Mouse (Mus musculus) bone marrow, adult 2 months (tissue): Measurements from ENCODE around the gene Insl3. TPM values are rescaled to one million over a fixed set of nuclear protein-coding genes. Genes with fewer than 3 reads are reported as not detected.
"Not testable (repeated sequence)": the region's sequence is repeated elsewhere in the genome, so short reads cannot be mapped to it uniquely, and the experiment has no call there.

Experiments used
- H3K27ac ChIP-seq: fragments of 200-500 bp; 2 replicates; pipeline ENCODE4 v1.5.1; 2012; ENCODE audit warnings: low read depth, mild to moderate bottlenecking, control low read depth, inconsistent platforms, low read length; ENCODE audit not compliant: control insufficient read depth, poor library complexity, insufficient read depth
- H3K4me1 ChIP-seq: fragments of 200-500 bp; 2 replicates; pipeline ENCODE4 v1.6.1; 2011; ENCODE audit warnings: low read length; ENCODE audit not compliant: control insufficient read depth, insufficient read depth
- H3K4me3 ChIP-seq: fragments of 200-500 bp; replicated peaks from 2 replicates; pipeline ENCODE3; 2011; ENCODE audit warnings: mild to moderate bottlenecking, low read depth, low read length, control low read depth; ENCODE audit not compliant: control insufficient read depth
- CTCF ChIP-seq: fragments of 200-500 bp; IDR thresholded peaks from 2 replicates; pipeline ENCODE4 v1.5.1; 2011; ENCODE audit warnings: low read length, control low read depth; ENCODE audit not compliant: control insufficient read depth, insufficient read depth
- POLR2A ChIP-seq: fragments of 200-500 bp; IDR thresholded peaks from 2 replicates; pipeline ENCODE4 v1.6.1; 2011; ENCODE audit warnings: low read depth, mild to moderate bottlenecking, control low read depth, low read length, borderline replicate concordance; ENCODE audit not compliant: control insufficient read depth
- WGBS: fragments of 180-500 bp; shearing (Covaris S2); methylation state at CpG from one replicate; pipeline ENCODE4 v1.1.7; 2018; 5-methylcytosine and 5-hydroxymethylcytosine counted together
- polyA plus RNA-seq: library from polyadenylated mRNA; stranded (reverse); fragments of >200 nt; gene quantifications from 2 replicates; pipeline ENCODE4 v1.2.4, GENCODE M21; 2011; ENCODE audit warnings: low replicate concordance; ENCODE audit not compliant: missing spikeins, insufficient read depth, insufficient read length

The Insl3 gene
- polyA plus RNA-seq, 1 experiment, result 16.7 TPM

GRCm38 (mm10) chr8:71695456-71695855 is 6.4 kb downstream of the Insl3 start:
- WGBS, result 67% methylated on average over 12 of the region's 12 CpGs
- not testable (repeated sequence) for H3K4me1 ChIP-seq, H3K27ac ChIP-seq, H3K4me3 ChIP-seq
- TF ChIP-seq CTCF, result peak; percentile 43; the same call in 1 of the 2 replicates

- Histone ChIP-seq H3K4me3 (peak overlapping the region; percentile 68), H3K4me1 (no peaks in the 10 kb centered on the region; the same call in 1 of the 2 replicates), H3K27ac (no peak overlapping the region)
- 23% methylated on average over 29 of the region's 29 CpGs for WGBS
- no peak for TF ChIP-seq POLR2A
- TF ChIP-seq CTCF, result no peak
These were observed 11.7 kb downstream of the Insl3 start for GRCm38 (mm10) chr8:71700493-71701269.

- peak within 1 kb of the TSS; percentile 68 for H3K4me3 ChIP-seq
- no peak for TF ChIP-seq POLR2A
- no peak for TF ChIP-seq CTCF
- H3K27ac ChIP-seq, result peak within 1 kb of the TSS; percentile 68
- WGBS, result 3% methylated on average over 33 of the region's 34 CpGs
- H3K4me1 ChIP-seq, result no peaks in the 10 kb centered on the region; the same call in 1 of the 2 replicates
These were observed 12.5 kb downstream of the Insl3 start, which contains the start of gene B3gnt3 for GRCm38 (mm10) chr8:71701414-71702086. Gene B3gnt3, minus strand, starts transcription at chr8:71701789.

GRCm38 (mm10) chr8:71702087-71702432 is 13.0 kb downstream of the Insl3 start:
- 9% methylated on average over 4 of the region's 4 CpGs for WGBS
- TF ChIP-seq POLR2A (no peak), CTCF (peak; percentile 52)
- peak overlapping the region; percentile 35 for H3K4me3 ChIP-seq
- H3K27ac ChIP-seq, result 0 out of 2 replicates have a peak overlapping the region, but pooled peaks have one; percentile 4
- H3K4me1 ChIP-seq, result no peaks in the 10 kb centered on the region; the same call in 1 of the 2 replicates

GRCm38 (mm10) chr8:71702923-71703322 is 13.9 kb downstream of the Insl3 start:
- 55% methylated on average over 3 of the region's 3 CpGs for WGBS
- Histone ChIP-seq H3K4me1 (no peaks in the 10 kb centered on the region; the same call in 1 of the 2 replicates), H3K4me3 (peak overlapping the region; percentile 41), H3K27ac (peak overlapping the region; percentile 68)
- TF ChIP-seq CTCF (no peak), POLR2A (no peak)

- H3K27ac ChIP-seq, result peak overlapping the region; percentile 43; the same call in 1 of the 2 replicates
- H3K4me1 ChIP-seq, H3K4me3 ChIP-seq: not testable (repeated sequence)
These were observed 14.4 kb downstream of the Insl3 start for GRCm38 (mm10) chr8:71703400-71703799.

GRCm38 (mm10) chr8:71707874-71708273 is 18.9 kb downstream of the Insl3 start:
- Histone ChIP-seq H3K4me1 (no peaks in the 10 kb centered on the region), H3K27ac (no peak overlapping the region), H3K4me3 (no peak overlapping the region)
- TF ChIP-seq POLR2A (no peak), CTCF (peak; percentile 90)
- WGBS, result 57% methylated on average over 8 of the region's 8 CpGs

GRCm38 (mm10) chr8:71709134-71709799 is 20.3 kb downstream of the Insl3 start:
- no peaks in the 10 kb centered on the region for H3K4me1 ChIP-seq
- no peak overlapping the region for H3K27ac ChIP-seq
- H3K4me3 ChIP-seq, result no peak overlapping the region
- WGBS, result 85% methylated on average over 25 of the region's 25 CpGs
- TF ChIP-seq CTCF, result no peak
- TF ChIP-seq POLR2A, result no peak
